Mouse (Mus musculus) liver, embryonic 14.5 days (tissue): ENCODE measurements around the gene Mybl2.

Source experiments
- CTCF ChIP-seq: IDR thresholded peaks from 2 replicates; pipeline ENCODE4 v1.5.1; 2016; ENCODE audit warnings: antibody characterized with exemption, low read depth, control low read depth
- EP300 ChIP-seq: IDR thresholded peaks from 2 replicates; pipeline ENCODE4 v1.6.1; 2016; ENCODE audit warnings: antibody characterized with exemption, low read depth

- TF ChIP-seq CTCF (no peak), EP300 (no peak)
These were observed 47.2 kb upstream of the Mybl2 start for GRCm38 (mm10) chr2:163007299-163007698.
